Mouse (Mus musculus): ENCODE results near the gene Hes1.

Gene Hes1

GRCm38 (mm10) chr16:30063984-30064453 is at the start of gene Hes1:
Gene Hes1 (plus strand): TSS chr16:30064384.
- peak; percentile 52 to 61 for DNase-seq

GRCm38 (mm10) chr16:30016064-30016463 is 48.1 kb upstream of the Hes1 start:
- no peak for DNase-seq

- DNase-seq, result no peak
Measured at GRCm38 (mm10) chr16:30020124-30020523, 44.1 kb upstream of the Hes1 start.

GRCm38 (mm10) chr16:30022352-30022751 is 41.8 kb upstream of the Hes1 start:
- no peak for DNase-seq

- DNase-seq, result no peak
Measured at GRCm38 (mm10) chr16:30022890-30023797, 41.0 kb upstream of the Hes1 start.

GRCm38 (mm10) chr16:30024681-30025262 is 39.4 kb upstream of the Hes1 start:
- no peak for DNase-seq

- no peak for DNase-seq
Measured at GRCm38 (mm10) chr16:30028184-30028583, 36.0 kb upstream of the Hes1 start.

- no peak for DNase-seq
Measured at GRCm38 (mm10) chr16:30029264-30030003, 34.8 kb upstream of the Hes1 start.

GRCm38 (mm10) chr16:30032326-30032904 is 31.8 kb upstream of the Hes1 start:
- DNase-seq, result no peak

- no peak for DNase-seq
Measured at GRCm38 (mm10) chr16:30033390-30033789, 30.8 kb upstream of the Hes1 start.

GRCm38 (mm10) chr16:30034001-30034400 is 30.2 kb upstream of the Hes1 start:
- DNase-seq, result no peak

- no peak for DNase-seq
Measured at GRCm38 (mm10) chr16:30034521-30034920, 29.7 kb upstream of the Hes1 start.

- DNase-seq, result no peak
Measured at GRCm38 (mm10) chr16:30034979-30035440, 29.2 kb upstream of the Hes1 start.

- DNase-seq, result no peak
Measured at GRCm38 (mm10) chr16:30036104-30036503, 28.1 kb upstream of the Hes1 start.

GRCm38 (mm10) chr16:30038663-30039593 is 25.3 kb upstream of the Hes1 start:
- no peak for DNase-seq

- DNase-seq, result no peak
Measured at GRCm38 (mm10) chr16:30039841-30040240, 24.3 kb upstream of the Hes1 start.

GRCm38 (mm10) chr16:30042859-30043258 is 21.3 kb upstream of the Hes1 start:
- no peak for DNase-seq

GRCm38 (mm10) chr16:30045615-30046014 is 18.6 kb upstream of the Hes1 start:
- DNase-seq, result no peak

- DNase-seq, result no peak
Measured at GRCm38 (mm10) chr16:30047010-30047409, 17.2 kb upstream of the Hes1 start.

- DNase-seq, result no peak
Measured at GRCm38 (mm10) chr16:30047421-30047831, 16.8 kb upstream of the Hes1 start.

- no peak for DNase-seq
Measured at GRCm38 (mm10) chr16:30050767-30051490, 13.3 kb upstream of the Hes1 start.
